Mouse (Mus musculus) liver, embryonic 15.5 days (tissue): Measurements from ENCODE around the gene Cldn6. TPM values are rescaled to one million over a fixed set of nuclear protein-coding genes. Genes with fewer than 3 reads are reported as not detected.

Source experiments
- ATAC-seq: fragments of 200-750 bp; cut with Nextera tagmentation; 2 replicates; pipeline ENCODE4 v1.8.0; 2017; ENCODE audit warnings: moderate number of reproducible peaks, mild to moderate bottlenecking, moderate library complexity; ENCODE audit not compliant: insufficient read depth
- H3K27ac ChIP-seq: fragments of 300-500 bp; sonication (generic); replicated peaks from 2 replicates; pipeline ENCODE4 v1.5.1; 2015; ENCODE audit warnings: mild to moderate bottlenecking, inconsistent platforms
- H3K27me3 ChIP-seq: fragments of 300-500 bp; sonication (generic); 2 replicates; pipeline ENCODE4 v1.6.1; 2015; ENCODE audit warnings: mild to moderate bottlenecking, inconsistent platforms
- H3K36me3 ChIP-seq: fragments of 300-500 bp; sonication (generic); replicated peaks from 2 replicates; pipeline ENCODE4 v1.6.1; 2015; ENCODE audit warnings: moderate library complexity, mild to moderate bottlenecking, inconsistent platforms
- H3K4me1 ChIP-seq: fragments of 300-500 bp; sonication (generic); replicated peaks from 2 replicates; pipeline ENCODE4 v1.6.1; 2015; ENCODE audit warnings: inconsistent platforms
- H3K4me2 ChIP-seq: fragments of 300-500 bp; sonication (generic); 2 replicates; pipeline ENCODE4 v1.6.1; 2015; ENCODE audit warnings: moderate library complexity, mild to moderate bottlenecking, inconsistent platforms
- H3K4me3 ChIP-seq: fragments of 300-500 bp; sonication (generic); replicated peaks from 2 replicates; pipeline ENCODE4 v1.5.1; 2015; ENCODE audit warnings: mild to moderate bottlenecking, inconsistent platforms
- H3K9ac ChIP-seq: fragments of 300-500 bp; sonication (generic); 2 replicates; pipeline ENCODE4 v1.6.1; 2015; ENCODE audit warnings: moderate library complexity, mild to moderate bottlenecking, inconsistent platforms
- H3K9me3 ChIP-seq: fragments of 300-500 bp; sonication (generic); replicated peaks from 2 replicates; pipeline ENCODE4 v1.6.1; 2016; ENCODE audit warnings: inconsistent platforms
- WGBS: fragments of 180-500 bp; shearing (Covaris S2); methylation state at CpG from one replicate; pipeline ENCODE4 v1.1.7; 2015; ENCODE audit warnings: mixed read lengths; ENCODE audit not compliant: insufficient replicate concordance; 5-methylcytosine and 5-hydroxymethylcytosine counted together
- polyA plus RNA-seq: library from polyadenylated mRNA; unstranded; fragments of >200 nt; fragmentation: Nextera tagmentation; extraction: Ambion mirVana; gene quantifications from 2 replicates; pipeline ENCODE4 v1.2.1, GENCODE M21; 2015

Cldn6 gene
- polyA plus RNA-seq, 1 experiment from 2014 or later = 0.89 TPM

DNA sequence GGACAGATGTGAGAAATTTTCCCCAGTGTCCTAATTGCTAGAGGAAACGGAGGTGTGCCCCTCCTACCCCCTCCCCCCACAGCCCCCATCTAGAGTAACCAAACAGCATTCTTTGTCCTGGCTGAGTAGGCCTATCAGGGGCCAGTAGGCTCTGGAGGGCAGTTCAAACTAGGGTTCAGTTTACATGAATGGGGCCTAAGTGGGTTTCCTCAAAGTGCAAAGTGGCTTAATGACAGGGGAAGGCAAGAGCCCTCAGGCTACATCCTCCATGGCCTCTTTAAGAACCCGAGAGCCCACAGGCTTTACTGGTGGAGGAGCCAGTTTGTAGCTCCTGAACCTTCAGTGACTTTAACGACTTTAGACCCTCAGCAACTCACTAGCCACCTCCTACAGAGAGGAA, 16.8 kb downstream of the Cldn6 start:
- Histone ChIP-seq H3K4me2 (no peak overlapping the region), H3K4me1 (peaks cover 9% of the 10 kb centered on the region), H3K36me3 (no peaks in the 10 kb centered on the region), H3K27me3 (peaks cover 79% of the 10 kb centered on the region), H3K4me3 (no peak overlapping the region), H3K9me3 (no peaks in the 10 kb centered on the region), H3K27ac (no peak overlapping the region), H3K9ac (no peak overlapping the region)
- no peak for ATAC-seq
- 30% methylated on average over 3 of the region's 3 CpGs for WGBS

DNA sequence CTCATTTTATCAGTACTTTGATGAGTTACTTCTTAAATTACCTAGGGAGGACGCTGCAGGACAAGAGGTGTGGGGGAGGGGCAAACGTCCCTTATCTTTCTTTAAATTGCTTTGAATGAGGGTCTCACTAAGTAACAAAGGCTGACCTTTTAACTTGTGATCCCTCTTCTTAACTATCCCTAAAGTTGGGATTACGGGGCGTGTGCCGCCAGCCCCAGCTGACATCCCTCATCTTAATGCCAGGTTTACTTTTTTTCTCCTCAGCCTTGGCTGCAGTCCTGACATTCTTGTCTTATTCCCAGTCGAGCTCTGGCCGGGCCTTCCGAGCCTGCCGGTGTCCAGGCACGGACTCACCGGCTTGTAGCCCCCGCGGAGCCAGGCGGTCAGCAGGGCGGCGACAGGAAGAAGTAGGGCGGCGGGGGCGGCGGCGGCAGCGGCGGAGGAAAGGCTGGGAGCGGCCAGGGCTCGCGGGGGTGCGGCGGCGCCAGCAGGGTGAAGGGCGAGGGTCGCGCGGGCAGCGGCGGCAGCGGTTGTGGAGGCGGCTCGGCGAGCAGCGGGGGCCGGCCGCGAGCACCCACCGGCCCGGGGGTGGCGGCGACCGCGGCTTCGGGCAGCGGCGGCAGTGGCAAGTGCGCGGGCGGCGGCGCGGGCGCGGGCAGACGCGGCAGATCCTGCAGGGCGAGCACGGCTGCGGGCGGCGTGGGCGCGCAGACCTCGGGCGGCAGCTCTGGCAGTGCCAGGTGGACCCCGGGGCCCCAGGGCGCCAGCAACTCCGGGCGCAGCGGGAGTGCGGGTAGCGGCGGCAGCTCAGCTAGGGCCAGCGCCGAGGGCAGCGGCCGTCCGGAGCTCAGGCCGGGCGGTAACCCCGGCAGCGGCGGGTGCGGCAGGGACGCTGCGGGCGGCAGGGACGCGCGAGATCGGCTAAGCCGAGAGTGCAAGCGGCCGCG, 20.4 kb downstream of the Cldn6 start:
- Histone ChIP-seq H3K36me3 (no peaks in the 10 kb centered on the region), H3K27ac (no peak overlapping the region), H3K4me1 (peaks cover 9% of the 10 kb centered on the region), H3K9me3 (no peaks in the 10 kb centered on the region), H3K27me3 (peaks cover 87% of the 10 kb centered on the region), H3K4me2 (peak overlapping the region; percentile 89), H3K9ac (peak overlapping the region; percentile 27; the same call in 1 of the 2 replicates), H3K4me3 (peak overlapping the region; percentile 60)
- peak; percentile 37 for ATAC-seq
- WGBS = under 1% methylated on average over 92 of the region's 101 CpGs

DNA sequence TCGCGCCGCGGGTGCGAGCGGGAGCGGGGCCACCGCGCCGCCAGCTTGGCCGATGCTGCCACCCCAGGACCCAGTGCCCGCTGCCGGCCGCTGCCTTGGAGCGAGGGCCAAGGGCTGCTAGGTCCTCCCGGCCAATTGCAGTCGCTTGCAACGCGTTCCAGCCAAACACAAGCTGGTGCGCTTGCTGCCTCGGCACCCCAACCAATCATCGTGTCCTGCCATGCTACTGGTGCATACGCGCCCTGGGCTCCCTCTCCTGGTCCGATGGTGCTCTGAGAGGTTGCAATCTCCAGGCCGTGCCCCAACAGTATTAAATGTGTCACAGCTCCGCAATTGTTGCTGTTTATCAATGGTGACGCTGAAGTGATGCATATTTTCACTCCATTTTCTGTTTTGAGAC, 21.0 kb downstream of the Cldn6 start:
- H3K4me1 ChIP-seq = peaks cover 9% of the 10 kb centered on the region
- no peak overlapping the region for H3K27ac ChIP-seq
- peak; percentile 84 for ATAC-seq
- H3K9ac ChIP-seq = no peak overlapping the region
- peak overlapping the region; percentile 60 for H3K4me3 ChIP-seq
- H3K36me3 ChIP-seq = no peaks in the 10 kb centered on the region
- peak overlapping the region; percentile 89 for H3K4me2 ChIP-seq
- no peaks in the 10 kb centered on the region for H3K9me3 ChIP-seq
- peaks cover 87% of the 10 kb centered on the region for H3K27me3 ChIP-seq
- 2% methylated on average over 25 of the region's 28 CpGs for WGBS

DNA sequence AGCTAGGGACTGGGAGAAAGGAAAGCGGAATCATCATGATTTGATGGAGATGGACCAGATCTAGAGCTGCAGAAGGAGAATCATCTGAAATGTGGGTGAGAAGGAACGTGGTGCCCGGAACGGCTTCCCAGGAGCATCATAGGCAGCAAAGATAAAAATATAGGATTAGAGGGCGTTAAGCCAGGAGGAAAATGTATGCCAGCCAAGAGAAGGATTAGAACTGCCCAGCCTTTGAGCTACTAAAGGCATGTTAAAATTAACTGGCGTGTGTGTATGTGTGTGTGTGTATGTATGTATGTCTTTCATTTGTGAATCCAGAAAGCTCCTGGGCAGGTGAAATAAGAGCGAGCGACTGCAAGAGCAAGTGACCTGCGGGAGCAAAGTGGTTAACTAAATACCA, 24.3 kb downstream of the Cldn6 start:
- Histone ChIP-seq H3K4me3 (no peak overlapping the region), H3K27me3 (peaks cover 73% of the 10 kb centered on the region), H3K9me3 (no peaks in the 10 kb centered on the region), H3K27ac (no peak overlapping the region), H3K4me2 (no peak overlapping the region), H3K4me1 (peaks cover 9% of the 10 kb centered on the region), H3K36me3 (no peaks in the 10 kb centered on the region), H3K9ac (no peak overlapping the region)
- WGBS = 67% methylated on average over 9 of the region's 9 CpGs
- ATAC-seq = no peak

DNA sequence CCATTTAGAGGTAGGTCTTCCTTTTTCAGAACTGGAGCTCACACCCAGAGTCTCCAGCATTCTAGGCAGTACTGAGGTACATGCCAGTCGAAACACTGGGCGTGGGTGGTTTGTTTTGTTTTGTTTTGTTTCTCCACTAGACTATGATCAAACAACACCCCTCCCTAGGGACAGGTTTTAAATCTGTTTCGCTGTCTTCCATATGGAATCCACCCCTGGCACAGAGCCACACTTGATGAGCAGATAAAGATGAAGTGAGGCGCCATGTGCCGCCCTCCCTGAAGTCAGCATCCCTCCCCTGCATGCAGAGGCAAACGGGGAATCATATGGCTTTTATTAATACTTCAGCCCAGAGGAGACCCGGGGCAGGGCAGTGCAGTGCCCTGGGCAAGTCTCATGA, 25.7 kb downstream of the Cldn6 start:
- peaks cover under 1% of the 10 kb centered on the region; the same call in 1 of the 2 replicates for H3K4me1 ChIP-seq
- H3K4me3 ChIP-seq = no peak overlapping the region
- no peaks in the 10 kb centered on the region for H3K36me3 ChIP-seq
- WGBS = 53% methylated on average over 7 of the region's 7 CpGs
- no peak overlapping the region for H3K27ac ChIP-seq
- H3K4me2 ChIP-seq = no peak overlapping the region
- ATAC-seq = no peak
- no peak overlapping the region for H3K9ac ChIP-seq
- no peaks in the 10 kb centered on the region for H3K9me3 ChIP-seq
- H3K27me3 ChIP-seq = peaks cover 61% of the 10 kb centered on the region

DNA sequence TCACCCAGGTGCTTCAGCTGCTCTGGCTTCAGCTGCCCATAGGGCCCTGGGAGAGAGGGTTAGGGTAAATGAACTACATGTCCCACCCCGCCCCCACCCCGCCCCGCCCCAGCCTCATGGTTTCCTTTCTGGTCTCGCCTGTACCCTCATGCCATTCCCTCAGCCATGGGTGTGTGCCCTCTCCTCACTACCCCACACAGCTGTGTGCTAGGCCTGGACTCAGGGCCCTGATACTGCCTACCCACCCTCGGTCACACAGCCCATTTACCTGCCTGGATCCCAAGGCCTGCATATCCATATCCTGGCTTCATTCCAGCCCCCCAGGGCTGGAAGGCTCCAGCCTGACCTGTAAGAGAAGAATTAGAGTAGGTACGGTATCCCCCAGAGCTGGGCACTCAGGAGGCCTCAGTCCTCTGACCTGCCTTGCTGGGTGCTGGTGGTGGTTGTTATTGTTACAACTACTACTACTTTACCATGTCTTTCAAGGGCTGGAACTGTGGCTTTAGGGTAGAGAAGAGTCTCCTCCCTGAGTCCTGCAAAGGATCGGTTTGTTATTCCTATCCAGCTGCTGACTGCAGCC, 26.6 kb downstream of the Cldn6 start:
- Histone ChIP-seq H3K4me3 (no peak overlapping the region), H3K9me3 (no peaks in the 10 kb centered on the region), H3K9ac (no peak overlapping the region), H3K4me2 (no peak overlapping the region), H3K27me3 (peaks cover 61% of the 10 kb centered on the region), H3K27ac (no peak overlapping the region), H3K4me1 (no peaks in the 10 kb centered on the region), H3K36me3 (no peaks in the 10 kb centered on the region)
- ATAC-seq = no peak
- WGBS = 68% methylated on average over 7 of the region's 7 CpGs

DNA sequence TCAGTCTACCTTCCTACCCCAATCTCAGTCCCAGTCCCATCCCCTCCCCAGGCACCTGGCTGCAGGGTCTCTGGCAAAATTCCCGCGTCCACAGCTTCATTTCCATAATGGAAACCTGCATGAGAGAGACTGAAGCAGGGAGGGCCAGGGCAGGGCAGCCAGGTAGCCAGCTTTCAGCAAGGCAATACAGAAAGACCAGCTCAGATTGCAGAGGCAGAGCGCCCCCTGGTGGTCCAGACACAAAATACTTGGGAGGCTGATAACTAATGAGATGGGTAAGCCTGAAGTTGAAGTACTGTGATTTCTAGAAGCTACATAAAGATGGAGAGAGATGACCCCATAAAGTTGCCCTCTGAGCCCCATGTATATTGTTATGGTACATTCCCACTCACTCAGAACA, 27.2 kb downstream of the Cldn6 start:
- no peak for ATAC-seq

DNA sequence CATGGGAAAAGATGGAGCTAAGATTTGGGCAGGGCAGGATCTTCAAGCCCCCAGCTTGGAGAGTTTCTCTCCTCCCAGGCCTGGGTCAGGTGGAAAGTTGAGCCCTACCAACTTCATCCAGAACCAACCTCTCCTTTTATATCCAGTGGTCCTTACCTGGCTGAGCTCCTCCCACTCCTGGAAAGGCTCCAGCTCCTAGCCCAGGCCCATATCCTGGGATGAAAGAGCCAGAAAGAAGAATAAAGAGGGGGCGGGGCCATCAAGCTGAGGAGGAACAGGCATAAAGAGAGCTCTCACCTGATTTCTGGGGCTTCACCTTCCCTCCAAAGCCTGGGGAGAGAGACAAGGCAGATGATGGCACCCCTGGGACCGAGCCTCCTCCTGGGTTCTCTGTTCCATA, 38.0 kb downstream of the Cldn6 start:
- peaks cover 21% of the 10 kb centered on the region for H3K27me3 ChIP-seq
- 29% methylated on average over 2 of the region's 2 CpGs for WGBS
- H3K27ac ChIP-seq = no peak overlapping the region
- no peaks in the 10 kb centered on the region for H3K4me1 ChIP-seq
- H3K4me3 ChIP-seq = no peak overlapping the region
- no peak for ATAC-seq
- H3K4me2 ChIP-seq = no peak overlapping the region
- no peak overlapping the region for H3K9ac ChIP-seq
- H3K9me3 ChIP-seq = no peaks in the 10 kb centered on the region
- no peaks in the 10 kb centered on the region for H3K36me3 ChIP-seq

More for the DNA sequence above, 27.2 kb downstream of the Cldn6 start:
- H3K9ac ChIP-seq = no peak overlapping the region
- H3K4me1 ChIP-seq = no peaks in the 10 kb centered on the region
- no peaks in the 10 kb centered on the region for H3K36me3 ChIP-seq
- WGBS = 0% methylated on average over 3 of the region's 3 CpGs
- peaks cover 56% of the 10 kb centered on the region for H3K27me3 ChIP-seq
- H3K4me3 ChIP-seq = no peak overlapping the region
- no peaks in the 10 kb centered on the region for H3K9me3 ChIP-seq
- no peak overlapping the region for H3K4me2 ChIP-seq
- H3K27ac ChIP-seq = no peak overlapping the region

DNA sequence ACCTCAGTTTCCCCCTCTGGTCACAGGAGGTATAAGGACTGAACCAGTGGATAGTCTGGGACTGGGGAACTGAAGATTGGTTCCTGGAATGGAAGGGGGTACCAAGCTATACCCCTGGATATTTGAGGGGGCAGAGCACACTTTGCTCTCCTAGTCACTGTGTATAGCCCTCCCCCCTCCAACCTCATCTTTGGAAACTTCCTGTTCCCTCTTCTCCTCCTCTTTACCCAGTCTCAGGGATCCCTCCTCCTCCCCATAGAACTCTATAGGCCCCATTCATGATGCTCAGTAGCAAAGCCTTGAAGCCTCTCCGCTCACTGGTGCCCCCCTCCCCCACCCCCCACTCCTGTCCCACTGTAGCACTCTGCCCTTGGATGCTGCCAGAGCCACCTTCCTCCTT, 40.4 kb downstream of the Cldn6 start:
- H3K27ac ChIP-seq = no peak overlapping the region
- no peak overlapping the region for H3K4me3 ChIP-seq
- no peak overlapping the region for H3K9ac ChIP-seq
- H3K36me3 ChIP-seq = no peaks in the 10 kb centered on the region
- no peaks in the 10 kb centered on the region for H3K9me3 ChIP-seq
- WGBS = 23% methylated on average over 1 of the region's 1 CpGs
- peaks cover 20% of the 10 kb centered on the region for H3K27me3 ChIP-seq
- ATAC-seq = no peak
- H3K4me2 ChIP-seq = no peak overlapping the region
- no peaks in the 10 kb centered on the region for H3K4me1 ChIP-seq

DNA sequence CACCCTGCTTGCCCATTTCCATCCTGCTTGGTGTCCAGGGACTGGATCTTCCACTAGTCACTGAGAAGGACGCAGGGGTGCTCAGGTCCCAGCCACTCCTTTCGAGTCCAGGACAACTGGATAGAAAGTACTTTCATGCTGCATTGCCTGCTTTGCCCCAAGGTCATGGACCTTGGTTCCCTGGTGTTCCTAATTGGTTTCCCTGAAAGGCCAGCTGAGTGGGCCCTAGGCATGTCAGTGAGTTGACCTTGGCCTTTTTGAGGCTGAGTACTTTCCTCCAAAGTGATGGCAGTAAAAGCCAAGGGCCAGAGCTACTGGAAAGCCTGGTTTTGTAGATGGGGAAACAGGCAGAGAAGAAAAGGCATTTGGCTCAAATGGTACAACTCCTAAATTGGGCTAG, 42.8 kb downstream of the Cldn6 start:
- no peak overlapping the region for H3K27ac ChIP-seq
- 64% methylated on average over 2 of the region's 2 CpGs for WGBS
- H3K9ac ChIP-seq = no peak overlapping the region
- H3K4me2 ChIP-seq = no peak overlapping the region
- peaks cover 19% of the 10 kb centered on the region for H3K27me3 ChIP-seq
- H3K4me1 ChIP-seq = peaks cover 12% of the 10 kb centered on the region
- H3K4me3 ChIP-seq = no peak overlapping the region
- no peaks in the 10 kb centered on the region for H3K36me3 ChIP-seq
- H3K9me3 ChIP-seq = no peaks in the 10 kb centered on the region
- no peak for ATAC-seq

DNA sequence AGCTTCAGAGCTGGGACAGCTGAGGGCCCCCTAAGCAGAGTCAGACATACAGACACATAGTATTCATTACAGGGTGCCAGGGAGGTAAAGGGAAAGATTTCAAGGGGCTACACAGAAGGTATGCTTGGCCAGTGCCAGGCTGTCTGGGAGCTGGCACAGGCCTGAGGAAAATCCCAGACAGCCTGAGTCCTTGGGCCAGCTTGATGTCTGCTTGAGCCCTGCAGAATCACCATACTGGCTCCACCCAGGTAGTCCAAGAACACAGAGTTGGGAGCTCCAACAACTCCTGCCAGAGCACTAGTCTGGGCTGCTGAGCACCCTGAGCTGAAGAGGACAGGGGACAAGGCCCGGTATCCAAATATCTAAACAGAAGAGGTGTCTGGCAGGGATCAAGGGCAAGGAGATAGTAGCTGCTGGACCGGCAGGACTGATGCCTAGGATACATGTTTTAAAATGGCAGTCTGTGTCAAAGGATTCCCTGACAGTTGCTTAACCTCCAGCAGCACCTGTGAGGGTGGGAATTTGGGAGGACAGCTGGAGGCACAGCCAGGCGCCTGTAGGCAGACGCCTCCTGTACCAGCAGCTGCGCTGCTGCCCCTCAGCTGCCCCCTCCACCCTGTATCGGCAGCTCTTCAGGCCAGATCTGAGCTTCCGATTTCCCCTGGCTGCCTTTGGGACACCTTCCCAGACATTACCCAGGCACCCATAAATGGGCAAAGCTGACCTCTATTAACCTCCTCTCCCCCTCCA, 43.5 kb downstream of the Cldn6 start, which contains the start of gene 1520401A03Rik:
TSS of gene 1520401A03Rik (minus strand) at position 408 of the 750 bp plus-strand sequence.
- Histone ChIP-seq H3K36me3 (no peaks in the 10 kb centered on the region), H3K4me3 (no peak within 1 kb of the TSS), H3K9me3 (no peaks in the 10 kb centered on the region), H3K27me3 (peaks cover 19% of the 10 kb centered on the region), H3K4me1 (peaks cover 19% of the 10 kb centered on the region), H3K9ac (no peak within 1 kb of the TSS), H3K27ac (no peak within 1 kb of the TSS), H3K4me2 (no peak within 1 kb of the TSS)
- 80% methylated on average over 7 of the region's 7 CpGs for WGBS
- no peak for ATAC-seq
